Mouse (Mus musculus): ENCODE data around the gene Chmp6.

The Chmp6 gene

DNA sequence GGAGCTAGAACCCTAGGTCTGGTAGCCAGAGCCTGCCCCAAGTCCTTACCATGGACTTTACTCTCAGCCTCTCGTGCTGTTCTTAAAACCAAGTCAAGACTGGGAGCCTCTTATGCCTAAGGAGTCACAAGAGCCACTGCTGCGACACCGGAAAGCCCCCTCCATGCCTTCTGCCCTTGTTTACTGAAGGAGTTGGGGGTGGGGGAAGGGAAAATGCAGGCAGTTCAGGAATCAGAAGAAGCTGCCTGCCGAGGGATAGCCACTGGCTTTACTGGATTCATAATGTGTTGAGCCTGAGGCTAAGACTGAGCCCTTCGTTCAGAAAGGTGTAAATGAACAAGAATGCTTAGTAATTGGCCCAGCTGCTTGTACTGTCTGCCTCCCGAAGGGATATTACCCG is 396 bp upstream of the Chmp6 start:
- no peak for DNase-seq

DNA sequence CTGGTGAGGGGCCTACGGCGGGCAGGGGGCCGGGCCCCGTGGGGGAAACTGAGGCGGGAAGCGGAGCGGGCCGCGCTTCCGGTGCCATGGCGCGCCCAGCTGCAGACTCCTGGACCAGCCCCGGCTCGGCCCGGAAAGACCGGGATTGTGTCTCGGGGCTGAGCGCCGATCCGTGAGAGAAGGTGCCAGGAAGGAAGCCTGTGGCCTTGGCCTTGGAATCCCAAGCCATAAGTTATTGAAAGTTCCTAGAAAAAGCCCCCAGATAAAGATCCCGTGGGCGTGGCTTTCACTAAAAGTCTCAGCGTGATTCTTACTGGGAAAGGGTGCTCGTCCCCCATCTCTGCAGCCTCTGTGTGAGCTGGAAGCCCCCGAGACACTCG is 684 bp downstream of the Chmp6 start:
- no peak for DNase-seq

DNA sequence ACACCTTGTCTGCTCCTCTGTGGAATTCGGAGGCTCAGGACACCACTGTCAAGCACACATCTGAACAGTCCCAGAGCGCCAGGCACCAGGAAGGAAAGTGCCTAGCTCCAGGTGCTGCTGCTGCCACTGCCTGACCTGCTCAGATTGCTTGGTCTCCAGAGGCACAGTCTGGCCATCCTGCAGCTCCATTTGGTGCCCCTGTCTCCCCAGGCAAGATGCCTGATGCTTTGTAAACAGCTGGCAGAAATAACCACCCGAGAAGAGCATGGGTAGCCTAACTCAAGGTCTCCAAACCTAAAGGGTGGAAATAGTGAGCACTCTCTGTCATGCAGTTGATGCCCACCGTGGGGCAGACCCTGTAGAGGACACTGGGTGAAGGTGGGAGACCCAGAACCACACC is 1.1 kb downstream of the Chmp6 start:
- no peak for DNase-seq

DNA sequence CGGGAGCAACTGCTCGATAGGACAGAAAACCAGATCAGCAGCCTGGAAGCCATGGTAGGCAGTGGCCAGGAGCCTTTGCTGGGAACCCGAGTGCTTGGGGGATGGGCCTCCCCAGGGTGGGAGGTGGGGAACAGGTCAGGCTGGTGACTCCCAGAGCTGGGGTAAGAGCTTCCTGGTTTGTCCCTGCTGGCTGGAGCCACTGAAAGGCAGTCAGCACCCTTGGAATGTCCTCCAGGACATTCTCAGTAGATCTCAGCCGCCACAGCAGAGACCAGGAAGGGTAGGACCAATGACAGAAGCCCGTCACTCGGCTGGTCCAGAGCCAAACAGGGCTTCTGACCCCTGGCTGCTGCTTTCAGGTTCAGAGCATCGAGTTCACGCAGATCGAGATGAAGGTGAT is 2.4 kb downstream of the Chmp6 start:
- peak; percentile 68 for DNase-seq

DNA sequence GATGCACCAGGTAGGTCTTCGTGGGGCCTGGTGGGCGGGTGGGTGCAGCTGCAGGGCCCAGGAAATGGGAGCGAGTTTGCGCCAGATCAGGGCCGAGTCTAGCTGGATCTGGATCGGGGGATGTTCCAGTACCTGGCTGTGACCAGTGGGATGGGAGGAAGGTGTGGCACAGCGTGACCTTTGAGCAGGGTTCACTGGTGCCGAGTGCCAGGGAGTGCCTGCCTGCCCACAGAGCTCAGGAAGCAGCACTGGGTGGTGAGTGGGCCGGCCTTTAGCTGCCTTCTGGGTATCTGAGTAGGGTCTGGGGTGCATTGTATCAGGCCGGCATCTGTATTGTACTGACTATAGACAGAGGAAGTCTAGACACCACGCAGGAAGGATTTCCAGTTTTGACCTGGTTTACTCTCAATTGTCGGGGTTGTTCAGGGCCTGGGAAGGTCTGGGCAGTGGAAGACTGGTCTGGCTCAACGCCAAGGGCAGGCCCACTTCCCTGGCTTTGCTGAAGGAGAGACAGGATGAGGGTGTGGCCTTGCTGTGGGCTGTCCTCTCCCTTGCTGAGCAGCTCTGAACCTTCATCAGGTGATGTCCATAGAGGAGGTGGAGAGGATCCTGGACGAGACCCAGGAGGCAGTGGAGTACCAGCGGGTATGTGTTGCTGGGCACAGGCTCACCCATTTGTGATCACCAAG is 3.0 kb downstream of the Chmp6 start:
- peak; percentile 92 for DNase-seq

DNA sequence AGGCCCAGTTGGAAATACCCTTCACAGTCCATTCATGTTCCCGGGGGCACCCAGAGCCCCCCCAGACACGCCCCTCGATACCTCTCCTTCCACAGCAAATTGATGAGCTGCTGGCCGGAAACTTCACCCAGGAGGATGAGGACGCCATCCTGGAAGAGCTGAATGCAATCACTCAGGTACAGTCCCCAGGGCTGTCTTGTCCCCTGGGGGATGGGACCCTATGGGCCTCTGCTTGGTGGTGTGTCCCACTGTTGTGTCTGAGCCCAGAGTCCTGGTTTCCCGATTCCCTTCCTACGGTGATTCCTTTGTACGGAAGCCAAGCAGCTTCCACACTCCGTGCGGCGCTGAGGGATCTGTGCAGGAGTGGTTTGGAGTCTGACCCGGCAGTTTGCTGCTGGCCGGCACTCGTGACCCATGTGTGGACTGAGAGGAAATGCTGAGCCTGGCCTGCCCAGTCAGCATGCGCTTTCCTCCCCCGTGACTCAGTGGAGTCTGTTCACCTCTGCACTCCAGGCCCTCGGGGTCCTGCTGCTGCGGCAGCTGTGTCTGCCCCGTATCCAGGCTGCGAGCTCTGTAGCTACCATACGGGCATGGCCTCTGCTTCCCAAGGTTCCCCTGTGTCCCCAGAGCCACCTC is 3.7 kb downstream of the Chmp6 start:
- DNase-seq, result peak; percentile 84

DNA sequence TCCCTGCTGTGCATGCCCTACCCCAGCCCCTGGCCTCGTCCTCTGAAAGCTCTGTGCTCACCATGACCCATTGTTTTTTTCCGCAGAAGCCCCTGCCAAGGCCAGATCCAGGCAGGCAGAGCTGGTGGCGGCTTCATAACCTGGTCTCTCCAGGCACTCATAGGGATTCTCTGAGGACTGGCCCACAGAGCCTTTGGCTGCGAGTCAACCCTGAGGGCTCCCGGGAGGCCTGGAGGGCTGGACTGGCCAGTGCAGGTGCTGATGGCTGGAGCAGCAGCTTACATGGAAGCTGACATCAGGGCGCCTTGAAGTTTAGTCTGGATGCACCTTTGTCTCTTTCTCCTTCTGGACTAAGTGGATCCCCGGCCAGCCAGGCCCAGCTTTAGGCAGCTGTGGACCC is 5.3 kb downstream of the Chmp6 start:
- DNase-seq, result no peak

DNA sequence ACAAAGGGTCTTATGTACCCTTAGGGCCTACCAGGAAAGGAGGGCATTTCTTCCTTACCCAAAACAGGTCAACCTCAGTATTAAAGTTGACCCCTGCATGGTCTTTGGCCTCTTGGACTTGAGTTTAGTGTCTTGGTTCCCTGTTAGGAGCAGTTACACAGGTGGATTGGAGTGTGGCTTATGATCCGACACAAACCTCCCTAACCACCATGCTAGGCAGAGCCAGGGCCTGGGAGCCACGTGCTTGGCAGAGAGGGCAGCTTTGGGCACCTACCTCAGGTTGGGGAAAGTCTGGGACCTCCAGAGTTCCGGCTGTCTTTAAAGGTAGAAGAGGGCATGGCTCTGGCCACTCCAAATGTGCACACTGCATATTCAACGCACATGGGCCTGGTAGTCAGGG is 6.2 kb downstream of the Chmp6 start:
- DNase-seq, result no peak

DNA sequence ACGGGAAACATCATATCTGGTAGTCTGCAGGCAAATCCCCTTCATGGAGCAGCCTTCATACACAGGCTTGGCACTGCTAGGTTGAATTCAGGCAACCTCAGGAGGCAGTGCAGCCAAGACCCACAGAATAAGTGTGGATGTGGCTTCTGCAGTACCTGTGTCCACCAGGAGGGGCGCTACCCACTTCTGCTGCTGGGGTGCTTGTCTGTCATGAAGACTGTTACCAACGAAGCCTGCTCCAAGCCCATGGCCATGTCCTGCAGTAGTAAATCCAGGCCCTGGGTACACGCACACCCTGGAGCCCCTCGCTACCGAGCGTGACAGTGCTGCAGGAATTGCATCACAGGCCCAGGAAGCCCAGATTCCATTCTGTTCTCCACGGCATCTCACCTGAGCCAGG is 6.7 kb downstream of the Chmp6 start:
- DNase-seq, result peak; percentile 67

DNA sequence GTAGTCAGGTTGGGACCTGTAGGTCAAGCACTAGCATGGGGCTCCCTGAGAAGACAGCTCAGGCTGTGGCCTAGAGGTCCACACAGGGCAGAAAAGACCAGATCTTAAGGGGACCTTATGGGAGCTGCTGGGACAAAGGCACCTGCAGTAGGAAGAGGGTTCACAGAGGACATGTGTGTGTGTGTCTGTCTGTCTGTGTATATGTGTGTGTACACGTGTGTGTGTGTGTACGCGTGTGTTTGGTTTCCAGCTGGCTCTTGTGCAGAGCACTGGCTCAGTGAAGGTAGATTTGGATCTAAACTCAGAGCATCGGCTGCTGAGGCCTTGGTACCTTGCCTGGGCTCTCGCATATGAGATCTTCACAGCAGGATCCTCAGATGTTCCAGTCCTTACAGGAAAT is 7.4 kb downstream of the Chmp6 start:
- DNase-seq, result no peak

DNA sequence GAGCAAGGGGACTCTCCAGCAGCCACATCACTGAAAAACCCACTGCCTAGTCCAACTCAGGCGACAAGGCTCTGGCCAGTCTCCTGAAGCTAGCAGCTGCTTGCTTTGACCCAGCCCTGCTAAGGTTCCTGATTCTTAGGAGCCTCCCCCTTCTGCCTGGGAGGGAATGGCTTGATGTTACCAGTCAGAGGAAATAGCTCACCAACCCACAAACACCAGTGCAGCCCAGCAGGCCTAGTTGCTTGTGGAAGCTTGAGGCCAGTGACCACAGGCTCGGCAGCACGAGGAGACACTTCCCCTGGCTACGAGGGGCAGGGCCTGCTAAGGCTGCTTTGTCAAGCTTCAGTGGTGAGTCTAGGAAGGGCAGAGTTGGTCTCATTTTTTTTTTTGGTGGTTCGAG is 11.9 kb downstream of the Chmp6 start:
- DNase-seq, result no peak

DNA sequence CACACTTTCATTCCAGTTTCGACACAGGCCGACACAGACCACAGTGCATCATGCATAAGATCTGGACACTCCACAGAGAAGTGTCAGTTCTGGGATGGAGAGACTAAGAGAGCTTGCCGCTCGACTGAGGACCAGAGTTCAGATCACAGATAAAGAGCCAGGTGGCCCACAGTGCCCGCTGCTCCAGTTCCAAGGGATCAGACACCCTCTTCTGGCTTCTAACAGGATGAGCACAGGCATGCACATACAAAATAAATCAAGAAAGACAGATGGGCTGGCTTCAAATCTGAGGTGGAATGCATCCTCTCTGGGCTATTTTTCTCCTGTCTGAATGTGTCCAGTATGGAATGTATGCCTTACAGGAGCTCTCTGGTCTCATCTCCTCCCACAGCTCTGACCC is 13.5 kb downstream of the Chmp6 start:
- no peak for DNase-seq

DNA sequence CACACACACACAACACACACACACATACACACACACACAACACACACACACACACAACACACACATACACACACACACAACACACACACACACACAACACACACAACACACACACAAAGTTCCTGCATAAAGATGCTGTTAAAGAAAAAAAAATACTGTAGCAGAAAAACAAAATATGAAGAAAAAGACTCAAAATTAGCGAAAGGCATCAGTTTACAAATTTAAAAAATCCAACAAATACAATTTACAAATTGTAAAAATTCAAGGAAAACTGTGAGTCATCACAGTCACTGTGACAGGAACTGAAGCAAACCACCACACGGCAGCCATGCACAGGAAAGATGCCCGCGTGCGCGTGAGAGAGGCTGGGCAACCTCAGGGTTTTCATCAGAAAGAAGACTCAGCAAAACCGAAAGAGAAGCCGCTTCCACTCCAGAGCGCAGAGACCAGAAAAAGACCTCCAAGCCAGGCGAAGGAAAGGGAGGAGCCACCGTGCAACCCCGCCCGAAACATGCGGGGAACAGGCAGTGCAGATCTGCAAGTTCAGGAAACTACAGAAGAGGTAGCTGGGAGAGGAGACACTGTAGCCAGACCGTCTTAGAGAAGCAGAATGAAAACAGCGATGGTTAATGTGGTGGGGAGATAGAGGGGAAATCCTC is 14.9 kb downstream of the Chmp6 start:
- DNase-seq, result peak; percentile 59

DNA sequence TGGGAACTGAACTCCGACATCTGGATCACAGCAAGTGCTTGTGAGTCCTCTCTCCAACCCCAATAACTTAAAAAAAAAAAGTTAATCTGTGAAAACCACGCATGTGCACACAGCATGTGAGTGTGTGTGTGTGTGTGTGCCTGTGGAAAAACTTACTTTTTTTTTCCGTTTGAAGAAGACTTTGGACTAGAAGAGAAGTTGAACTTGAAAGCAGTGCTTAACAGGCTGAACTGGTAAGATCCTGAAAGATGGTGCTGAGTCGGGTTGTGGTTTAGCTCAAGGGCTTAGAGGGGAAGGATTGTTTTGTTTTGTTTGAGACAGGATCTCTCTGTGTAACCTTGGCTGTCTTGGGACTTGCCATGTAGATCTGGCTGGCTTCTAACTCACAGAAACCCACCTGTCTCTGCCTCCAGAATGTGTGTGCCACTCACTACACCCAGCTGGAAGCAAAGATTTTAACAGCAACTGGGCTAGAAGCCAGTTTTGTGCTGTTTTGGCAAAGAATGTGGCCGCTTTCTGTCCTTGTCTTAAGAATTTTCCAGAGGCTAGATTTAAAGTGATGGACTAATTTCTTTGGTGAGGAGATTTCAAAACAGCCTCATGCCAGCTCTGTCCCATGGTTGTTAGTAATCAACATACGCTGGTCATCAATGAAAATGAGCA is 16.5 kb downstream of the Chmp6 start:
- DNase-seq, result no peak

DNA sequence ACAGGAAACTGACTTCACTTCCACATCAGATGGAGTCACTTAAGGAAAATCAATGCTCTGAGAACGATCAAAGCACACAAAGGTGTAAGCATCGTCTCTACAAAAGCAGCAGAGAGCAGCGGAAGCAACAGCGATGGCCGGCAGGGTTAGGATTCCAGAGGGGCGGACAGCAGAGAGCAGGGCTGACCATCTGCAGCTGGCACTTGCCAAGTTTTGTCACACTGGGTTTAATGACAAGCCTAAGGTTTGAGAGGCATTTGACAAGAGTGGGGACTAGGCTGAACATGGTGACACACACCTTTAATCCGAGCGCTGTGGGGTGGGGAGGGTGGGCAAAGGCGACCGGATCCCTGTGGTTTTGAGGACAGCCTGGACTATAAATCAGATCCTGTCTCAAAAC is 18.6 kb downstream of the Chmp6 start:
- DNase-seq, result no peak

DNA sequence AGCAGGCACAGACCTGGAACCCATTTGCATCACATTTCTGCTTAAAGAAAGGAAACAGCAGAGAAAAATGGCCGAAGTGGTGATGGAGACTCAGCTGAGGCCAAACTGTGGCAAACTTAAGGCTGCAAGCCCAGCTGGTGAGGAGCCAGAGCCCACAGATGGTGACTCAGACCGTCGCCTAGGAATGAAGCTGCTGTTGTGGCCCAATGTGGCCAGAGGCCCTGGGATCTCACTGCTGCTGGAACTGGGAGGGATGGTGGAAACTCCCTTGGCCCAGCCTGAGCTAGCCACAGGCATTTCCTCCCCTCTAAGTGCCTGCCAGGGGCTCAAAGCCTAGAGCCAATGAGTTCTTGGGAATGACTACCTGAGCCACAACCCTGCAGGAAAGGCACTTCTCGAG is 19.9 kb downstream of the Chmp6 start:
- DNase-seq, result no peak

DNA sequence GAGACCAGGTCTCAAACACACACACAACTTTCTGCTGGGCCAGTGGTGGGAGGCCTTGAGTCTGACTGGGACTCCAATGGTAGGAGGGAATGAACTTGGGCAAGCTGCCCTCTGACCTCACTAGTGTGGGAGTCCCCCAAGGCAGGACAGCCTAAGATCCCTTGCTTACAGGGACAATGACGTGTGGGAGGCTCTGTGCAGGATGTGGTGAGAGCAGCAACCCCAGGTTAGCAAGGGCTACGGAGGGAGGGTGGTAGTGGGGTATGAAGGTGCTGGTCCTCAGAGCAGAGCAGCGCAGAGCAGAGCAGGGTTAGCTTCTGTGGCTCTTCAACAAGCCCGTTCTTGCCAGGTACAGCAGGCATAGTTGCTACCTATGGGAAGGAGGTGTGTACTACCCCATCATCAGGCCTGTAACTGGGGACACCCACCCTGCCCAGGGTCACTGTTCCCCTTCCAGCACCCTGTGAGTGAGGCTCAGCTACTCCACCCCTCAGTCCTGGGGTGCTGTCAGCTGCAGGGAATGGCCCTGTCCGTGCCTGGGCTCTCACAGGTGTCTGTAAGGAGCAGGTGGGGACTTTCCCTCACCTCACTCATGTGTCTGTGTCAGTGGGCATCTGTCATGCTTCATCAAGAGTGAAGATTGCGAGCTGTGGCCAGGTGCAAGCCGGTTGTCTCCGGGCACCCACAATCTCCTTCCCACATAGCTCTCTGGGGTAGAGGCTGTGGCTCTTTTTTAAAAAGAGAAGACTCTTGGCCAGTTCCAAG is 20.8 kb downstream of the Chmp6 start:
- DNase-seq, result no peak

DNA sequence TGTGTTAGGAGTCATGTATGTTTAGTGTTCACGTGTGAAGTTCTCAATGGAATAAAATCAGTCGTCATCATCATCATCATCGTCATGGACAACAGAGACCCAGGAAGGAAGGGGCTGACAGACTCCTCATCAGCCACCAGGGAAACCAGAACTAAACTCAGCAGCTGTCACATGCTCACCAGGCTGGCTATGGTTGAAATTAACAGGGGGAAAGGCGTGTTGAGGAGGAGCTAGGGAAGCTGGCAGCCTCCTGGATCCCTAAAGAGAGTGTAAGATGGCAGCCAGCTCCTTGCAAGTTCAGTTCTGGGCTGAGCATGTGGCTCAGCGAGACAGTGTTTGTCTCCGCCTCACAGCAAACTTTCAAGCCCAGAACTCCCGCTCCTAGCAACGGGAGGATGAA is 21.5 kb downstream of the Chmp6 start:
- DNase-seq, result no peak

DNA sequence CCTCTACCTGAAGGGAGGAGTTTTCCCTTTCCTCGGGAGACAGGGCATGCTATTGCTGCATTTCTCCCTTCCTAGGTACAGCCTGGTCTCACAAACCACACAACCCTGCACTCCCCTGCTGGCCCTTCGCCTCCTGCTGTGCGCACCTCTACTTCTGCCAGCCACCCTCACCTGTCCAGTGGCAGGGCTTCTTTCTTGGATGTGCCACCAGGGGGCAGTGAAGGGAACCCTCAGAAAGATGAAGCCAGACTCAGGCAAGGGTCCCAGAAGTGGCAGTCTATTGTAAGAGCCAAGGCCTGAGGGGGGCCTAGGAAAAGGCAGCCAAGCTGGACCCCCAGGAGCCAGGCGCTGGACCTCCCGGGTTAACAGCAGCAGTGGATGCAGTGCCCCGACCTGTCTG is 22.2 kb downstream of the Chmp6 start:
- peak; percentile 83 for DNase-seq

DNA sequence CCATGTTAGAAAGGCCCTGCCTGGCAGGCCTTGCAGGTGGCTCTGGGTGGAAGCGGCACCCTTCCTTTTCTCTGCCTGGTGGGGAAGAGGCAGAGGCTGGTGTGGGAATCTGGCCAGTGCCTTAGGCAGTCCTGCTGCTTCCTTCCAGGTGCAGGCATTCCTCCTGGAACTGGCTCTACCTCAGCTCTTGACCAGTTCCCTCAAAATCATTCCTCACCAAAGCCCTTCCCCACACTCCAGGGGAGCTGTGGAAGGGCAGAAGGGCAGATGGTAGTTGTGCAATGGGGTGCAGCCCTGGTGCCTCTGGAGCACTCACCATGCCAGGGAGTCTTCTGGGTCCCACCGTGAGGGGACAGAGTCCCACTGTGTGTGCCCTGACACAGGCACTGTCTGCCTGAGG is 23.2 kb downstream of the Chmp6 start:
- no peak for DNase-seq

DNA sequence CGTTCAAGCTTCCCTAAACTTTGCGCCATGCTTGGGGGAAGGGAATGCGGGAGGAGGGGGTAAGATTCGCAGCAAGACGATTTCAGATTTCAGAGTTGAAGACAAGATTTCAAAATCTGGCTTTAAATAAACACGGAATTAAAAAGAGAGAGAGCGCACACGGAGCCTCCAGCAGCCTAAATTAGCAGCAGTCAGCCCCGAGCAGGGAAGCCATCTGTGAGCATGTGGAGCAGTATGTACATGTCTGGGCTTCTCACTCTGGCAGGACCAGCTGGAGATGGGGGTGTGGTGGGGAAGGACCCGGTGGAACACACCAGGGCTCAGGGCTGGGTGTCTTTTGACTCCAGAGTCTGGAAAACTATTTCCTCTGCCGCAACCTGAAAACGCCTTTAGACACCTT is 24.0 kb downstream of the Chmp6 start:
- no peak for DNase-seq

DNA sequence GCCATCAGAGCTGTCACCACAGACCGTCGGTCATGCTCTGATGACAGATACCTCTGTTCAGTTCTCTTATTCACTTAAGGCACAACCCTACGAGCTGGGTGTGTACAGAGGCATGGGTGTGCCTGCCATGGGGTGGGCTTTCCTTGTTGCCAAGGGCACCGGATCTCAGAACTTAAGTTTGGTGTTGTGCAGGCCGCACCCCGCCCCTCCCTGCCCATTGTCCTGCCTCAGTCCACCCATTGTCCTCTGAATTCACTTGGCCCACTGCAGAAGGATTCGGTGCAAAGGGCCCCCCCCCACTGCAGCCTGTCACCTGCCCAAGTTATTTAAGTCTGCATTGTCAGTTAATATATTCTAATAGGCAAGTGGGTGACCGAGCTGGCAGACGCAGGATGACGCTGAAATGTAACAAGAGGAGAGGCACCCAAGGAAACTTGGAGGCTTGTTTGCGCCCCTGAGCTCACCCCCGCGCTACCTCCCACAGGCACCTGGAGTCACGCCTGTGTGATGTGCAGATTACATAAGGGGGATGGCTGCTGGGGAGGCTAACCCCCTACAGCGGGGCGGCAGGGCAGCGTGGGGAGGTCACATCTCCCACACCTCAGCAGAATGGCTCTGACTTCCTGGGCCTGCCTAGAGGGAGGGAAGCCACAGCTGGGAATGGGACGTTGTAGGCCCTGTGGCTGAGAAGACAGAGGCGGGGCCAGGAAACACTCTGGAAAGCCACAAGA is 24.7 kb downstream of the Chmp6 start:
- DNase-seq, result peak; percentile 59
